8 mouse cellular contexts compared by ENCODE assay signal in the genomic region with DNA sequence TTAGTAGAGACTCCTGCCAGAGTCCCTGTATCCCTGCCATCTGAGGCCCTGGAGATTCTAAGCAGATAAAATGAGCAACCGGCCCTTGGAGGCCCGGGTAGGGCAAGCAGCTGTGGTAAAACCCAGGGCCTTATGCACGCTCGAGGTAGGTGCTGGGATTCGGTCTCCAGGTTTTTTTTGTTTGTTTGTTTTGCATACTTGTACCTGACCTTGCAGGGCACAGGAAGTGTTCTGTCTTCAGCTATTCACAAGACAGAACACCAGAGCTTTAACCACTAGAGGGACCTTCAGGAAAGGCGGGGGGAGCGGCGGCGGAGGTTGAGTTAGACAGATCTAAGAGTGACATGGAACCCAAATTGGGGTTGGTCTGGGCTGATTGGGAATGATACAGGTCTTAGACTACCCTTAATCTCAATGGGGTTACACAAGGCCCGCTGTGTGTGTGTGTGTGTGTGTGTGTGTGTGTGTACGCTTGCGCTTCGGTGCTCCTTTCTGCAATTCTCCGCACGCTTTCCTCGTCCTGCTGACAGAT. TPM values are rescaled to one million over a fixed set of nuclear protein-coding genes. Genes with fewer than 3 reads are reported as not detected.
DNase-seq lines count a peak whose midpoint lies in the region; ATAC-seq lines count a peak whose summit lies in the region.

No protein-coding gene starts in this region.

- H3K4me3 ChIP-seq in hindbrain, embryonic 12.5 days: peak overlapping the region; percentile 56

- peak; percentile 91 for DNase-seq in ZHBTc4 (ENCODE audit: low read depth, low spot score)
- DNase-seq in cerebellum, adult 9-10 months: peak; percentile 44
- peak; percentile 2 to 43 for DNase-seq in frontal cortex, adult 2 months (ENCODE audit: extremely low spot score in 1 of 2, low spot score in 1 of 2)
- DNase-seq in layer of hippocampus, postnatal 25 days (ENCODE audit: extremely low spot score in 1 of 2, low spot score in 1 of 2): peak; percentile 33 to 41
- peak; percentile 69 for DNase-seq in lung, postnatal 10 days
- DNase-seq in retina, postnatal 1 day: peak; percentile 72
- DNase-seq in urinary bladder, postnatal 25 days (ENCODE audit: low spot score): peak; percentile 35

- no peaks in the 10 kb centered on the region for H3K36me3 ChIP-seq in hindbrain, embryonic 12.5 days

- peak; percentile 76 for ATAC-seq in hindbrain, embryonic 12.5 days (ENCODE audit: low FRiP score)

- peaks cover 6% of the 10 kb centered on the region; the same call in 1 of the 2 replicates for H3K4me1 ChIP-seq in hindbrain, embryonic 12.5 days

- 3% methylated on average over 16 of the region's 16 CpGs for WGBS in hindbrain, embryonic 12.5 days

- H3K27me3 ChIP-seq in hindbrain, embryonic 12.5 days: peaks cover 8% of the 10 kb centered on the region

- no peaks in the 10 kb centered on the region for H3K9me3 ChIP-seq in hindbrain, embryonic 12.5 days (replicated peaks)

- H3K9ac ChIP-seq in hindbrain, embryonic 12.5 days: peak overlapping the region; percentile 55

- H3K4me2 ChIP-seq in hindbrain, embryonic 12.5 days (replicated peaks): peak overlapping the region; percentile 94

- H3K27ac ChIP-seq in hindbrain, embryonic 12.5 days: no peak overlapping the region

RNA-seq across cellular contexts. Expression of a gene that starts 0.6 kb away (rescaled TPM):
- 6.7 and 8.0 TPM in 2 replicates for polyA plus RNA-seq in frontal cortex, adult 2 months (2012; rRNA removed)
- 5.3 and 8.2 TPM in 2 replicates for polyA plus RNA-seq in hindbrain, embryonic 12.5 days (2016; fragmentation: Nextera tagmentation; extraction: Ambion mirVana)
- 1 to 10 TPM; 6.0 TPM for total RNA-seq in layer of hippocampus, postnatal 25 days (2021)

RNA-seq across cellular contexts. Expression of a gene that starts 27.1 kb away (rescaled TPM):
- polyA plus RNA-seq in frontal cortex, adult 2 months (2012; rRNA removed): 10.2 and 10.8 TPM in 2 replicates
- 14.7 and 15.2 TPM in 2 replicates for polyA plus RNA-seq in hindbrain, embryonic 12.5 days (2016; fragmentation: Nextera tagmentation; extraction: Ambion mirVana)
- 10 to 100 TPM; 10.0 to 11.5 TPM for total RNA-seq in layer of hippocampus, postnatal 25 days (2021)

RNA-seq across cellular contexts. Expression of a gene that starts 30.6 kb away (rescaled TPM):
- polyA plus RNA-seq in frontal cortex, adult 2 months (2012; rRNA removed): not detected in 2 replicates
- not detected in 2 replicates for polyA plus RNA-seq in hindbrain, embryonic 12.5 days (2016; fragmentation: Nextera tagmentation; extraction: Ambion mirVana)
- total RNA-seq in layer of hippocampus, postnatal 25 days (2021): not detected

Comparison
In these comparisons a context has a peak if more than half of its experiments do, and no peak if none do; other contexts are left out.
1. DNase-seq: peak in every context shown above with its lines; median percentile 91 in ZHBTc4; 72 in retina, postnatal 1 day; 69 in lung, postnatal 10 days; 44 in cerebellum, adult 9-10 months; 37 in layer of hippocampus, postnatal 25 days; 35 in urinary bladder, postnatal 25 days; 22 in frontal cortex, adult 2 months.